Mouse (Mus musculus) ES-Bruce4 (cell line): Measurements from ENCODE around the gene Aanat. TPM values are rescaled to one million over a fixed set of nuclear protein-coding genes. Genes with fewer than 3 reads are reported as not detected.

Experiments used
- H3K27ac ChIP-seq: 2 replicates; pipeline ENCODE4 v1.5.1; 2012; ENCODE audit warnings: low read length, inconsistent platforms; ENCODE audit not compliant: insufficient read depth
- H3K27me3 ChIP-seq: 2 replicates; pipeline ENCODE4 v1.6.1; 2012; ENCODE audit warnings: mild to moderate bottlenecking, low read length, inconsistent platforms; ENCODE audit not compliant: control insufficient read depth, poor library complexity, insufficient read depth, severe bottlenecking
- H3K36me3 ChIP-seq: 2 replicates; pipeline ENCODE4 v1.6.1; 2012; ENCODE audit warnings: inconsistent platforms, mild to moderate bottlenecking, low read length, moderate library complexity; ENCODE audit not compliant: control insufficient read depth, poor library complexity, insufficient read depth, severe bottlenecking
- H3K4me1 ChIP-seq: one replicate; pipeline ENCODE4 v1.8.1; 2011; ENCODE audit warnings: low read length; ENCODE audit not compliant: control insufficient read depth, insufficient read depth
- H3K4me3 ChIP-seq: 2 replicates; pipeline ENCODE4 v1.5.1; 2011; ENCODE audit warnings: low read depth, mild to moderate bottlenecking, low read length
- H3K9ac ChIP-seq: 2 replicates; pipeline ENCODE4 v1.6.1; 2012; ENCODE audit warnings: low read depth, mild to moderate bottlenecking, inconsistent platforms; ENCODE audit not compliant: poor library complexity, severe bottlenecking
- H3K9me3 ChIP-seq: replicated peaks from 2 replicates; pipeline ENCODE4 v1.6.1; 2012; ENCODE audit warnings: mild to moderate bottlenecking, low read length, inconsistent platforms; ENCODE audit not compliant: control insufficient read depth, poor library complexity, insufficient read depth, severe bottlenecking
- CTCF ChIP-seq: IDR thresholded peaks from one replicate; pipeline ENCODE4 v1.8.1; 2011; ENCODE audit warnings: low read depth, low read length
- EP300 ChIP-seq: IDR thresholded peaks from 2 replicates; pipeline ENCODE4 v1.6.1; 2011; ENCODE audit warnings: low read depth, low read length; ENCODE audit not compliant: insufficient read depth
- POLR2A ChIP-seq: IDR thresholded peaks from one replicate; pipeline ENCODE4 v1.8.1; 2011; ENCODE audit warnings: low read length; ENCODE audit not compliant: insufficient read depth
- polyA plus RNA-seq: library from polyadenylated mRNA; stranded (reverse); fragments of >200 nt; gene quantifications from 2 replicates; pipeline ENCODE4 v1.2.4, GENCODE M21; 2011; ENCODE audit warnings: low read depth; ENCODE audit not compliant: missing spikeins, insufficient read depth, insufficient read length

The Aanat gene
- polyA plus RNA-seq, 1 experiment, result not detected

GRCm38 (mm10) chr11:116620559-116621253 is 34.5 kb downstream of the Aanat start:
- Histone ChIP-seq H3K9ac (no peak overlapping the region), H3K36me3 (no peaks in the 10 kb centered on the region), H3K4me1 (peaks cover 19% of the 10 kb centered on the region), H3K27ac (no peak overlapping the region), H3K9me3 (no peaks in the 10 kb centered on the region), H3K27me3 (no peaks in the 10 kb centered on the region), H3K4me3 (no peak overlapping the region)
- TF ChIP-seq CTCF (no peak), EP300 (no peak)

GRCm38 (mm10) chr11:116621258-116621704 is 35.0 kb downstream of the Aanat start:
- Histone ChIP-seq H3K36me3 (no peaks in the 10 kb centered on the region), H3K9ac (no peak overlapping the region), H3K9me3 (no peaks in the 10 kb centered on the region), H3K4me3 (no peak overlapping the region), H3K27ac (no peak overlapping the region), H3K4me1 (peaks cover 18% of the 10 kb centered on the region), H3K27me3 (no peaks in the 10 kb centered on the region)
- no peak for TF ChIP-seq CTCF
- TF ChIP-seq POLR2A, result no peak
- TF ChIP-seq EP300, result no peak

DNA sequence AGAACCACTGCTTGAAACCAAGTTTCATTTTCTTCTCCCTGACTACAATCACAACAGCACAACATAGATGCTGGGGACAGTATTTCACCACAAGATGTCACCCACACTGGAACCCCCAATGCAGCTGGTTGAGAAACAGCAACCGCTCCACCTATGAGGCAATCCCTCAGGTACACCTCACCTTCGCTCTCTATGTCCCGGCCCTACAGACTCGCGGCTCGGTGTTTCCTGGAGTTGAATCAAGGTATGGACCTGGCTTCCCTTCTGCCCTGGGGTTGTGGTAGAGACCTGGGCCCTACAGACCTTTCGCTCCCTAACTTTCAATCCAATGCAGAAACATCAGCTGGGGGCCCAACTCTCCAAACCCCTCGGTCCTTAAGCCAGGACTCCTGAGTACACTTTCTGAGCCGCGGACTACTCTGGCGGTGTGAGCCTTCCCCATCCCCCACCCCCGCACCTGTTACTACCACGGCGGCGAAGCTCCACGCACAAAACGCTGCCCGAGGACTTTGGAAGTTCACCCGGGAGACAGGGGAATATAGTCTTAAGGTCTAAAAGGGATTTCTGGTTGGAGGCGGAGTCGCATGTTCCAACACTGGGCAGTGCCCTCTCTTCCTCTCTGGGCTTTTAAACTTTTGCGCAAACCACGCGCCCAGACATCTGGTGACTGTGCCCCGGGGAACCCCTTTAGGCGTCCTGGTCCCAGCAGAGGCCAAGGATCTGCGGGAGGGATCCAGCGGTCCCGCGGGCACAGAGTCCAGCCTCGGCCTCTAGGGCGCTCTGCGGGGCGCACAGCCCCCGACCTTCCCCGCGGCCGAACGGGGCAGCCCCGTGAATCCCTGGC is 37.3 kb downstream of the Aanat start:
- Histone ChIP-seq H3K4me1 (peaks cover 13% of the 10 kb centered on the region), H3K36me3 (no peaks in the 10 kb centered on the region)

GRCm38 (mm10) chr11:116624131-116624832 is 38.0 kb downstream of the Aanat start:
- Histone ChIP-seq H3K4me1 (peaks cover 13% of the 10 kb centered on the region), H3K27ac (peak overlapping the region; percentile 91), H3K4me3 (peak overlapping the region; percentile 86), H3K9me3 (no peaks in the 10 kb centered on the region), H3K9ac (peak overlapping the region; percentile 86), H3K27me3 (no peaks in the 10 kb centered on the region), H3K36me3 (no peaks in the 10 kb centered on the region)
- TF ChIP-seq EP300, result 0 out of 2 replicates have a peak, but pooled peaks have one; percentile 23
- TF ChIP-seq POLR2A, result peak; percentile 93
- no peak for TF ChIP-seq CTCF

More for the DNA sequence above, 37.3 kb downstream of the Aanat start:
- TF ChIP-seq CTCF (no peak), EP300 (no peak), POLR2A (no peak)
- peak overlapping the region; percentile 86 for H3K9ac ChIP-seq
- H3K9me3 ChIP-seq, result no peaks in the 10 kb centered on the region
- H3K4me3 ChIP-seq, result peak overlapping the region; percentile 86
- no peaks in the 10 kb centered on the region for H3K27me3 ChIP-seq
- H3K27ac ChIP-seq, result no peak overlapping the region

DNA sequence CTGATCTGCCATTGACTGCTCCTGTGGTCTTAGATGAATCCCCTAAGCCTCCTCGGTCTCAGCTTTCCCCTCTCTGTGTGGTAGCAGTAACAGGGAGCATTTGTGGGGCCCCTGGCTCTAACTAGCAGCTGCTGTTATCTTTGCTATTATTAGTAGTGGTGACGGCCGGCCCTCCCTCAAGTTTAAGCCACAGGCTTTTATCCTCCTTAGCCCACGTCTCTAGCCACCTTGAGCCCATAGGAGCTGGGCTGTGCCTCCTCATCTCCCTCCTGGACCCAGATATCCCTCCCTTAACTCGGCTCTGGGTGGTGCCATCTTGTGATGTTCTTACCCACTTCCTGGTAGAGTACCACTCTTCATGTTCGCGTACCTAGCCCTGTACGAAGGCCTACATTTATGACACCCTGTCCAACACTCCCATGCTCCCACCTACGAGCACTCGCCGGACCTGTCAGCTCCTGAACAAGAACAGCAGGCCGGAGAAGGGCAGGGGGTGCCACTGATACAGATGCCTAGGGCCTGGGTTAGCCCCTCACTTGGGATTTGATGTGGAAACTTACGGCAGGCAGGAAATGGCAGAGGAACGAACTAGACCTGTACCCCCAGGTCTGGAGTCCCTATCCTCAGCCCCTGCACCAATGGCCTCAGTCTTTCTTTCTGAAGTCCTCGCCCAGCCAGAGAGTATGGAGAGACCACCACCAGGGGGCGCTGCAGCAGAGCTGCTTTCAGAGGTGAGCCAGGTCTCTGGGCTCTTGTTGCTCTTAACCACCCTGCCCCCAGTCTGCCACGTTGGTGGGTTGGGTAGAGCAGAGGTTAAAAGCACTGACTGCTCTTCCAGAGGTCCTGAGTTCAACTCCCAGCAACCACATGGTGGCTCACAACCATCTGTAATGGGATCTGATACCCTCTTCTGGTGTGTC is 39.1 kb downstream of the Aanat start:
- Histone ChIP-seq H3K4me3 (0 out of 2 replicates have a peak overlapping the region, but pooled peaks have one; percentile 7), H3K9me3 (no peaks in the 10 kb centered on the region), H3K27me3 (no peaks in the 10 kb centered on the region), H3K36me3 (no peaks in the 10 kb centered on the region), H3K4me1 (peaks cover 12% of the 10 kb centered on the region), H3K9ac (peak overlapping the region; percentile 86), H3K27ac (peak overlapping the region; percentile 91)
- TF ChIP-seq EP300 (0 out of 2 replicates have a peak, but pooled peaks have one; percentile 27), POLR2A (no peak), CTCF (peak; percentile 89)
